Mouse (Mus musculus): ENCODE data around the gene Rnase2b. TPM values are rescaled to one million over a fixed set of nuclear protein-coding genes. Genes with fewer than 3 reads are reported as not detected.
"Not testable (repeated sequence)": the region's sequence is repeated elsewhere in the genome, so short reads cannot be mapped to it uniquely, and the experiment has no call there.

Rnase2b gene
- polyA plus RNA-seq, 1 experiment from 2014 or later = not detected

GRCm38 (mm10) chr14:51156056-51156735 lies 5.9 kb upstream of the Rnase2b start:
- no peaks in the 10 kb centered on the region for H3K36me3 ChIP-seq
- ATAC-seq (ENCODE audit: insufficient number of reproducible peaks, low FRiP score, low TSS enrichment, low read depth) = no peak
- no peak overlapping the region for H3K9ac ChIP-seq
- no peak overlapping the region for H3K4me2 ChIP-seq (replicated peaks)
- no peaks in the 10 kb centered on the region for H3K4me1 ChIP-seq
- H3K27me3 ChIP-seq = no peaks in the 10 kb centered on the region
- no peak overlapping the region for H3K4me3 ChIP-seq (replicated peaks)
- H3K27ac ChIP-seq (replicated peaks) = no peak overlapping the region
- 88% methylated on average over 5 of the region's 5 CpGs for WGBS
- no peaks in the 10 kb centered on the region for H3K9me3 ChIP-seq (replicated peaks)

GRCm38 (mm10) chr14:51156736-51157068 lies 5.4 kb upstream of the Rnase2b start:
- H3K9ac ChIP-seq = no peak overlapping the region
- no peak overlapping the region for H3K4me3 ChIP-seq (replicated peaks)
- H3K4me1 ChIP-seq = no peaks in the 10 kb centered on the region
- WGBS = 83% methylated on average over 4 of the region's 4 CpGs
- H3K27me3 ChIP-seq = no peaks in the 10 kb centered on the region
- H3K9me3 ChIP-seq (replicated peaks) = no peaks in the 10 kb centered on the region
- ATAC-seq (ENCODE audit: insufficient number of reproducible peaks, low FRiP score, low TSS enrichment, low read depth) = no peak
- H3K4me2 ChIP-seq (replicated peaks) = no peak overlapping the region
- no peaks in the 10 kb centered on the region for H3K36me3 ChIP-seq
- no peak overlapping the region for H3K27ac ChIP-seq (replicated peaks)

GRCm38 (mm10) chr14:51157072-51157471 lies 5.0 kb upstream of the Rnase2b start:
- Histone ChIP-seq H3K4me3 (replicated peaks) (no peak overlapping the region), H3K36me3 (no peaks in the 10 kb centered on the region), H3K27ac (replicated peaks) (no peak overlapping the region), H3K4me2 (replicated peaks) (no peak overlapping the region), H3K27me3 (no peaks in the 10 kb centered on the region), H3K9ac (no peak overlapping the region), H3K4me1 (no peaks in the 10 kb centered on the region), H3K9me3 (replicated peaks) (no peaks in the 10 kb centered on the region)
- no peak for ATAC-seq (ENCODE audit: insufficient number of reproducible peaks, low FRiP score, low TSS enrichment, low read depth)
- 92% methylated on average over 1 of the region's 1 CpGs for WGBS

GRCm38 (mm10) chr14:51163323-51163722 lies 1.3 kb downstream of the Rnase2b start:
- H3K36me3 ChIP-seq; H3K9ac ChIP-seq; H3K4me3 ChIP-seq (replicated peaks); H3K27ac ChIP-seq (replicated peaks); H3K27me3 ChIP-seq; H3K4me2 ChIP-seq (replicated peaks); ATAC-seq (ENCODE audit: insufficient number of reproducible peaks, low FRiP score, low TSS enrichment, low read depth); H3K9me3 ChIP-seq (replicated peaks); H3K4me1 ChIP-seq: not testable (repeated sequence)
- WGBS = 83% methylated on average over 6 of the region's 6 CpGs

- H3K4me2 ChIP-seq (replicated peaks) = no peak overlapping the region
Observed at GRCm38 (mm10) chr14:51165435-51165834, 3.4 kb downstream of the Rnase2b start.

GRCm38 (mm10) chr14:51166068-51166467 lies 4.0 kb downstream of the Rnase2b start:
- no peak overlapping the region for H3K4me3 ChIP-seq (replicated peaks)
- no peaks in the 10 kb centered on the region for H3K36me3 ChIP-seq
- no peak overlapping the region for H3K27ac ChIP-seq (replicated peaks)
- no peaks in the 10 kb centered on the region for H3K4me1 ChIP-seq
- H3K4me2 ChIP-seq (replicated peaks) = no peak overlapping the region
- ATAC-seq (ENCODE audit: insufficient number of reproducible peaks, low FRiP score, low TSS enrichment, low read depth) = no peak
- no peaks in the 10 kb centered on the region for H3K27me3 ChIP-seq
- no peaks in the 10 kb centered on the region for H3K9me3 ChIP-seq (replicated peaks)
- H3K9ac ChIP-seq = no peak overlapping the region

More at GRCm38 (mm10) chr14:51165435-51165834, 3.4 kb downstream of the Rnase2b start:
- H3K27ac ChIP-seq (replicated peaks) = no peak overlapping the region
- H3K9me3 ChIP-seq (replicated peaks) = no peaks in the 10 kb centered on the region
- 100% methylated on average over 1 of the region's 1 CpGs for WGBS
- no peaks in the 10 kb centered on the region for H3K4me1 ChIP-seq
- no peak overlapping the region for H3K9ac ChIP-seq
- no peaks in the 10 kb centered on the region for H3K27me3 ChIP-seq
- ATAC-seq (ENCODE audit: insufficient number of reproducible peaks, low FRiP score, low TSS enrichment, low read depth) = no peak
- no peaks in the 10 kb centered on the region for H3K36me3 ChIP-seq
- no peak overlapping the region for H3K4me3 ChIP-seq (replicated peaks)

GRCm38 (mm10) chr14:51172095-51172865 lies 10.2 kb downstream of the Rnase2b start:
- WGBS = 38% methylated on average over 9 of the region's 9 CpGs
- not testable (repeated sequence) for H3K9ac ChIP-seq; ATAC-seq (ENCODE audit: insufficient number of reproducible peaks, low FRiP score, low TSS enrichment, low read depth); H3K36me3 ChIP-seq; H3K4me3 ChIP-seq (replicated peaks); H3K9me3 ChIP-seq (replicated peaks); H3K27me3 ChIP-seq; H3K27ac ChIP-seq (replicated peaks); H3K4me1 ChIP-seq; H3K4me2 ChIP-seq (replicated peaks)

GRCm38 (mm10) chr14:51172947-51173346 lies 10.9 kb downstream of the Rnase2b start:
- not testable (repeated sequence) for H3K9me3 ChIP-seq (replicated peaks); H3K36me3 ChIP-seq; H3K4me3 ChIP-seq (replicated peaks); ATAC-seq (ENCODE audit: insufficient number of reproducible peaks, low FRiP score, low TSS enrichment, low read depth); H3K9ac ChIP-seq; H3K27me3 ChIP-seq; H3K4me2 ChIP-seq (replicated peaks); H3K4me1 ChIP-seq; H3K27ac ChIP-seq (replicated peaks)
- WGBS = 48% methylated on average over 4 of the region's 4 CpGs

GRCm38 (mm10) chr14:51173843-51174242 lies 11.8 kb downstream of the Rnase2b start:
- Histone ChIP-seq H3K4me3 (replicated peaks) (no peak overlapping the region), H3K27me3 (no peaks in the 10 kb centered on the region), H3K4me1 (no peaks in the 10 kb centered on the region), H3K9ac (no peak overlapping the region), H3K27ac (replicated peaks) (no peak overlapping the region), H3K4me2 (replicated peaks) (no peak overlapping the region), H3K36me3 (no peaks in the 10 kb centered on the region), H3K9me3 (replicated peaks) (no peaks in the 10 kb centered on the region)
- 62% methylated on average over 4 of the region's 4 CpGs for WGBS
- ATAC-seq (ENCODE audit: insufficient number of reproducible peaks, low FRiP score, low TSS enrichment, low read depth) = no peak

GRCm38 (mm10) chr14:51181051-51181450 lies 19.0 kb downstream of the Rnase2b start:
- H3K4me1 ChIP-seq; H3K9me3 ChIP-seq (replicated peaks); ATAC-seq (ENCODE audit: insufficient number of reproducible peaks, low FRiP score, low TSS enrichment, low read depth); H3K4me2 ChIP-seq (replicated peaks); H3K36me3 ChIP-seq; H3K9ac ChIP-seq; H3K27me3 ChIP-seq; H3K27ac ChIP-seq (replicated peaks); H3K4me3 ChIP-seq (replicated peaks): not testable (repeated sequence)
- 79% methylated on average over 2 of the region's 2 CpGs for WGBS

GRCm38 (mm10) chr14:51195681-51196080 lies 33.6 kb downstream of the Rnase2b start:
- WGBS = 84% methylated on average over 4 of the region's 4 CpGs
- Histone ChIP-seq H3K36me3 (no peaks in the 10 kb centered on the region), H3K4me3 (replicated peaks) (no peak overlapping the region), H3K27me3 (no peaks in the 10 kb centered on the region), H3K4me1 (no peaks in the 10 kb centered on the region), H3K27ac (replicated peaks) (no peak overlapping the region), H3K4me2 (replicated peaks) (no peak overlapping the region), H3K9ac (no peak overlapping the region), H3K9me3 (replicated peaks) (no peaks in the 10 kb centered on the region)
- ATAC-seq (ENCODE audit: insufficient number of reproducible peaks, low FRiP score, low TSS enrichment, low read depth) = no peak
